Mouse (Mus musculus): Measurements from ENCODE around the gene Cecr2. TPM values are rescaled to one million over a fixed set of nuclear protein-coding genes. Genes with fewer than 3 reads are reported as not detected.
"Not testable (repeated sequence)": the region's sequence is repeated elsewhere in the genome, so short reads cannot be mapped to it uniquely, and the experiment has no call there.

Cecr2 gene
- polyA plus RNA-seq, 1 experiment from 2014 or later, result 11.2 TPM

GRCm38 (mm10) chr6:120807738-120808081, 141.5 kb downstream of the Cecr2 start:
- peaks cover 68% of the 10 kb centered on the region for H3K36me3 ChIP-seq (ENCODE audit: control insufficient read depth, insufficient read depth, low read length)
- ATAC-seq (ENCODE audit: low FRiP score, low TSS enrichment), result no peak

GRCm38 (mm10) chr6:120811999-120812398, 145.8 kb downstream of the Cecr2 start:
- not testable (repeated sequence) for H3K9ac ChIP-seq (ENCODE audit: low read depth, low read length); H3K27me3 ChIP-seq (ENCODE audit: control insufficient read depth, insufficient read depth, low read length); ATAC-seq (ENCODE audit: low FRiP score, low TSS enrichment); H3K4me1 ChIP-seq (ENCODE audit: control insufficient read depth, insufficient read depth, low read length); H3K4me2 ChIP-seq (replicated peaks; ENCODE audit: low read depth, low read length); H3K9me3 ChIP-seq (ENCODE audit: control insufficient read depth, low read length); H3K4me3 ChIP-seq (ENCODE audit: low read length); H3K27ac ChIP-seq (ENCODE audit: low read depth, low read length)
- H3K36me3 ChIP-seq (ENCODE audit: control insufficient read depth, insufficient read depth, low read length), result peaks cover 29% of the 10 kb centered on the region
- 97% methylated on average over 6 of the region's 10 CpGs for WGBS

More at GRCm38 (mm10) chr6:120807738-120808081, 141.5 kb downstream of the Cecr2 start:
- H3K9ac ChIP-seq (ENCODE audit: low read depth, low read length), result no peak overlapping the region
- H3K9me3 ChIP-seq (ENCODE audit: control insufficient read depth, low read length), result no peaks in the 10 kb centered on the region
- no peaks in the 10 kb centered on the region for H3K4me1 ChIP-seq (ENCODE audit: control insufficient read depth, insufficient read depth, low read length)
- 94% methylated on average over 4 of the region's 4 CpGs for WGBS
- H3K4me3 ChIP-seq (ENCODE audit: low read length), result no peak overlapping the region
- no peaks in the 10 kb centered on the region for H3K27me3 ChIP-seq (ENCODE audit: control insufficient read depth, insufficient read depth, low read length)
- H3K4me2 ChIP-seq (replicated peaks; ENCODE audit: low read depth, low read length), result no peak overlapping the region
- no peak overlapping the region for H3K27ac ChIP-seq (ENCODE audit: low read depth, low read length)

- H3K9ac ChIP-seq (ENCODE audit: low read depth, low read length), result no peak overlapping the region
- H3K27me3 ChIP-seq (ENCODE audit: control insufficient read depth, insufficient read depth, low read length), result no peaks in the 10 kb centered on the region
- ATAC-seq (ENCODE audit: low FRiP score, low TSS enrichment), result no peak
- 91% methylated on average over 2 of the region's 2 CpGs for WGBS
- H3K27ac ChIP-seq (ENCODE audit: low read depth, low read length), result no peak overlapping the region
- H3K36me3 ChIP-seq (ENCODE audit: control insufficient read depth, insufficient read depth, low read length), result peaks cover 18% of the 10 kb centered on the region
- peaks cover 8% of the 10 kb centered on the region for H3K4me1 ChIP-seq (ENCODE audit: control insufficient read depth, insufficient read depth, low read length)
- H3K4me2 ChIP-seq (replicated peaks; ENCODE audit: low read depth, low read length), result no peak overlapping the region
- H3K9me3 ChIP-seq (ENCODE audit: control insufficient read depth, low read length), result peaks cover 4% of the 10 kb centered on the region; the same call in 1 of the 2 replicates
- H3K4me3 ChIP-seq (ENCODE audit: low read length), result no peak overlapping the region
These were observed 153.1 kb downstream of the Cecr2 start for GRCm38 (mm10) chr6:120819294-120819693.

GRCm38 (mm10) chr6:120820144-120820543, 154.0 kb downstream of the Cecr2 start:
- 86% methylated on average over 5 of the region's 5 CpGs for WGBS
- peaks cover 8% of the 10 kb centered on the region for H3K4me1 ChIP-seq (ENCODE audit: control insufficient read depth, insufficient read depth, low read length)
- no peak for ATAC-seq (ENCODE audit: low FRiP score, low TSS enrichment)
- no peak overlapping the region for H3K4me3 ChIP-seq (ENCODE audit: low read length)
- H3K27me3 ChIP-seq (ENCODE audit: control insufficient read depth, insufficient read depth, low read length), result no peaks in the 10 kb centered on the region
- H3K4me2 ChIP-seq (replicated peaks; ENCODE audit: low read depth, low read length), result no peak overlapping the region
- H3K36me3 ChIP-seq (ENCODE audit: control insufficient read depth, insufficient read depth, low read length), result peaks cover 18% of the 10 kb centered on the region
- H3K9ac ChIP-seq (ENCODE audit: low read depth, low read length), result no peak overlapping the region
- H3K9me3 ChIP-seq (ENCODE audit: control insufficient read depth, low read length), result peaks cover 4% of the 10 kb centered on the region; the same call in 1 of the 2 replicates
- no peak overlapping the region for H3K27ac ChIP-seq (ENCODE audit: low read depth, low read length)

Small RNA genes lying within 50 kb of the gene (microRNA-seq; reads per million reads assigned to microRNA genes)
- gene Gm25193, result not detected

Other genes starting within 250 kb of the Cecr2 start
- gene Il17ra, start 203.1 kb upstream of the Cecr2 start, polyA plus RNA-seq (2014; fragmentation: Nextera tagmentation; extraction: Ambion mirVana), result 2.3 and 2.4 TPM in 2 replicates
- 0.04 and 0.21 TPM in 2 replicates for gene Tmem121b, start 172.6 kb upstream of the Cecr2 start, polyA plus RNA-seq (2014; fragmentation: Nextera tagmentation; extraction: Ambion mirVana)
- gene Hdhd5, start 135.1 kb upstream of the Cecr2 start, polyA plus RNA-seq (2014; fragmentation: Nextera tagmentation; extraction: Ambion mirVana), result 13.7 and 15.2 TPM in 2 replicates
- 0.16 TPM in 1 of 2 replicates, not detected in the other for gene Slc25a18, start 107.2 kb downstream of the Cecr2 start, polyA plus RNA-seq (2014; fragmentation: Nextera tagmentation; extraction: Ambion mirVana)
- gene Atp6v1e1, start 156.4 kb downstream of the Cecr2 start, polyA plus RNA-seq (2014; fragmentation: Nextera tagmentation; extraction: Ambion mirVana), result 121 and 139 TPM in 2 replicates
- gene Bcl2l13, start 169.8 kb downstream of the Cecr2 start, polyA plus RNA-seq (2014; fragmentation: Nextera tagmentation; extraction: Ambion mirVana), result 22.9 and 34.0 TPM in 2 replicates